Mouse (Mus musculus) cortical plate, adult 2 months (tissue): ENCODE results near the gene Gm6482.
"Not testable (repeated sequence)": the region's sequence is repeated elsewhere in the genome, so short reads cannot be mapped to it uniquely, and the experiment has no call there.

Experiments
- CTCF ChIP-seq: fragments of 200-500 bp; IDR thresholded peaks from 2 replicates; pipeline ENCODE4 v1.5.1; 2011; ENCODE audit warnings: mild to moderate bottlenecking, control low read depth, low read length; ENCODE audit not compliant: insufficient read depth; ENCODE audit errors: extremely low read depth
- POLR2A ChIP-seq: fragments of 200-500 bp; IDR thresholded peaks from 2 replicates; pipeline ENCODE4 v1.6.1; 2011; ENCODE audit warnings: mild to moderate bottlenecking, low read length, control low read depth; ENCODE audit not compliant: insufficient read depth; ENCODE audit errors: extremely low read depth

DNA sequence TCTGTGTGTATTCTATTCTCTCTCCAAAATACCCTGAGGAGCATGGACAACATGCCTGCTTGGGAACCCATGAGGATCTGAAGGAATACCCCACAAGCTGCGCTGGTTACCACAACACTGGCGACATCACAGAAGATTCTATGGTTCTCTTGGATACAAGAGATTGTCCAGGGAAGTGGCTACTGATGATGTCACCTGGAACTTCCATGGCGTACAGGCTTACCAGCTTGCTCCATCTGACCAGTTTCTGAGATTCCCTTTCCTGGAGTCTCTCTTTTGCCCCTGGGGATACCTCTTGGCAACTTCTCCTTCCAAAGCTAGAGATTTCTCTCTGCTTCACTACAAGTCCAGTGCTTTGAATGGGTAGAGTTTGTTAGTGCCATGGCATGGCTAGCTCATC lies 21.8 kb downstream of the Gm6482 start, which contains the start of gene Gm7945:
- not testable (repeated sequence) for TF ChIP-seq POLR2A, CTCF
